Mouse (Mus musculus): ENCODE results near the gene C2cd5.
"Not testable (repeated sequence)": the region's sequence is repeated elsewhere in the genome, so short reads cannot be mapped to it uniquely, and the experiment has no call there.

C2cd5 gene

DNA sequence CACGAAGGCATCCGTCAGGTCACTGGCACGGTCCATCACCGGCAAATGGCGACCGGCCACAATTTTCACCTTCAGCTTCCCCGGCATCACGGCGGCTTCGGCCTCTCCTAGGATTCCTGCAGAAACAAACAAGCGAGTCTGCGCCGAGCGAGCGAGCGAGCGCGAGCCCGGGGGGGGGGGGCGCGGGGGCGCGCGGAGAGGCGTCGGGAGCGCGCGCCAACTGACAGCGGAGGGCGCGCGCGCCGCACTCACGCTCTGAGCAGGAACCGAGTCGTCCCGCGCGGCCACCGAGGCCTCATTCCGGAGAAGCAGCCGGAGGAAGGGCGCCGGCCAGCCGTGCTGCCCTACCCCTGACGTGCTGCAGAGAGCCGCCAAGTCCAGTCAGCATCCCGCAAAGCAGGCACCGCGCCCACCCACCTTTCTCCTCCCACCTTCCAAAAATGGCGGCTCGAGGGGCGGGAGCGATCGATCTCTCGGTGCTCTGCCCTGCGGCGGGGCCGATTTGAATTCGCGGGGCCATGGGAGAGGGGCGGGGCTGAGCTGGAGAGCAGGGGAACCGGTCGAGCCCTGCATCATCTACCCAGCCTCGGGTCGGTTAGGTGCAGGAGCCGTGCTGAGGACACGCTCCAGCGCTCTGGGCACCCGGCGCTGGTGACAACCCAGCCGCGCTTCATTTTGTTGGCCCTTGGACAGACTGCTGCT, at the start of gene C2cd5:
Gene C2cd5 (minus strand): TSS at position 461 of the 702 bp plus-strand sequence.
- H3K27me3 ChIP-seq (ENCODE audit: control insufficient read depth, insufficient read depth, low read length, poor library complexity, severe bottlenecking) = no peaks in the 10 kb centered on the region
- H3K36me3 ChIP-seq (ENCODE audit: control insufficient read depth, insufficient read depth, low read length, poor library complexity, severe bottlenecking) = peaks cover 5% of the 10 kb centered on the region; the same call in 1 of the 2 replicates
- DNase-seq (ENCODE audit: low read depth, low spot score) = peak; percentile 95

DNA sequence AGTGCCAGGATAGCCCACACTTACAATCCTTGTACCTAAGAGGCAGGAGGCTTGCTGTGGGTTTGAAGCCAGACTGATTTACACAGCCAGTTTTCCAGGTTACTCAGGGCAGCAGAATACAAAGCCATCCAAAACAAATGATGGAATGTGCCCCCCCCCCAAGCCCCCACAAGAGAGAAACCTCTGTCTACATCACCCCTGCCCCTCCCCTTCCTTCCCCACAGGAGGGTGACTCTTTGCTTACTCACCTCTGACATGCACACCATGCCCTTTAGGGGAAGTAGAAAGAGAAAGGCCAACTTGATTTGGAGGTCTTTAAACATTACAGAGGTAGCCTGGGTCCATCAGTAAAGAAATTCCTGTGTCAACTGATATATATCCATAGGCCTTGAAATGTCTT, 48.9 kb upstream of the C2cd5 start:
- Histone ChIP-seq H3K36me3 (ENCODE audit: control insufficient read depth, insufficient read depth, low read length, poor library complexity, severe bottlenecking) (no peaks in the 10 kb centered on the region), H3K27me3 (ENCODE audit: control insufficient read depth, insufficient read depth, low read length, poor library complexity, severe bottlenecking) (no peaks in the 10 kb centered on the region)
- DNase-seq (ENCODE audit: low read depth, low spot score) = peak; percentile 53

DNA sequence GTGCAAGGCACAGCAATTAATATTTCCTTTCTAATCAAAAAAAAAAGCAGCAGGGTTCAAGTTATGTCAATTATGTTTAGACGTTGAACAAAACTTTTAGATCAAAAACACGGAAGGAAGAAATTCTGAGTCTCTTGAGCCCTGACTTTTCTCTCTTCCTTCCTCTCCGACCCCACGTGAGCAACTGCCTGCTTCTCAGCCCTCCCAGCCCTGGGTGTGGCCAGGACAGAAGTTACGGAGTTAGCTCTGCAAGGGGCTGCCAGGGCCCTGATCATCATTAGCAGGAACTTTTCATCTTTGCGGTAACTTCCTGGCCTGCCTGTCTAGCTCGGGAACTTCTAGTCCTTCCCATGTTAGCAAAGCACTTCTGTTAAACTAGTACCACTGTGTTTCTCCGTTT, 46.8 kb upstream of the C2cd5 start:
- Histone ChIP-seq H3K36me3 (ENCODE audit: control insufficient read depth, insufficient read depth, low read length, poor library complexity, severe bottlenecking) (no peaks in the 10 kb centered on the region), H3K27me3 (ENCODE audit: control insufficient read depth, insufficient read depth, low read length, poor library complexity, severe bottlenecking) (no peaks in the 10 kb centered on the region)
- peak; percentile 82 for DNase-seq (ENCODE audit: low read depth, low spot score)

DNA sequence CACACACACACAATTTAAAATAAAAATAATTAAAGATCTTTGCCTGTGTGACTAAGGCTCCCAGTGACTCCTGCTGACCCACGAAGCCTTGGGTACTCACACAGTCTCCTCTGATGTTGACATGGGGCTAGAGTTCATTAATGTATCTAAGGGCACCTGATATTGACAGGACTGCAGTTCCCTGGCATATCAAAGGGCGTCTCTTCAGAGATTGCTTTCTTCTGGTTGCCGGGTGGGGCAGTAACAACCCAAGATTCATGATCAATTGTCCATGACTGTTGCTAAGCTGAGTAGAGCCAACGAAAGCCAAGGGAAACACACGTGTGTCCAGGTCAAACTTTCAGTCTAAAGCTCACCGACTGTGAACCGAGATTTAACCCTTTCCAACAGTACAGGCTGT, 45.1 kb upstream of the C2cd5 start:
- H3K27me3 ChIP-seq (ENCODE audit: control insufficient read depth, insufficient read depth, low read length, poor library complexity, severe bottlenecking) = no peaks in the 10 kb centered on the region

DNA sequence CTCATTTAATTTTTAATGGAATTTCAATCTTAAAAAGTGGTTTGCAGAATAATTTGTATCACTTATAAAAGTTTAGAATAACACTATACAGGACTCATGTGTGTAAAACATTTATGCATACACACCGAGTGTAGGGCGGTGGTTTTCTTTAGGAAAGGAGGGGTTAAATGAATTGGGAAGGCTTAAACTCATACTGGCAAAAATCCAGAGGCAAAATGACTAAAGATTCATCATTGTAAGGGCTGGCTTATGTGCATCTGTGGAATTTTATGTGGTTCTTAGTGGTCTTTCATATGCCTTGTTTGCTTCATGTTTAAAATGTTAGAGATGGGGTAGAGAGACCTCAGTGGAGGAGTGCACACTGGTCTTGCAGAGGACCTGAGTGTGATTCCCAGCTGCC, 44.6 kb upstream of the C2cd5 start:
- no peak for DNase-seq (ENCODE audit: low read depth, low spot score)
- Histone ChIP-seq H3K27me3 (ENCODE audit: control insufficient read depth, insufficient read depth, low read length, poor library complexity, severe bottlenecking) (no peaks in the 10 kb centered on the region), H3K36me3 (ENCODE audit: control insufficient read depth, insufficient read depth, low read length, poor library complexity, severe bottlenecking) (no peaks in the 10 kb centered on the region)

More for the DNA sequence above, 45.1 kb upstream of the C2cd5 start:
- DNase-seq (ENCODE audit: low read depth, low spot score) = peak; percentile 88
- H3K36me3 ChIP-seq (ENCODE audit: control insufficient read depth, insufficient read depth, low read length, poor library complexity, severe bottlenecking) = no peaks in the 10 kb centered on the region

DNA sequence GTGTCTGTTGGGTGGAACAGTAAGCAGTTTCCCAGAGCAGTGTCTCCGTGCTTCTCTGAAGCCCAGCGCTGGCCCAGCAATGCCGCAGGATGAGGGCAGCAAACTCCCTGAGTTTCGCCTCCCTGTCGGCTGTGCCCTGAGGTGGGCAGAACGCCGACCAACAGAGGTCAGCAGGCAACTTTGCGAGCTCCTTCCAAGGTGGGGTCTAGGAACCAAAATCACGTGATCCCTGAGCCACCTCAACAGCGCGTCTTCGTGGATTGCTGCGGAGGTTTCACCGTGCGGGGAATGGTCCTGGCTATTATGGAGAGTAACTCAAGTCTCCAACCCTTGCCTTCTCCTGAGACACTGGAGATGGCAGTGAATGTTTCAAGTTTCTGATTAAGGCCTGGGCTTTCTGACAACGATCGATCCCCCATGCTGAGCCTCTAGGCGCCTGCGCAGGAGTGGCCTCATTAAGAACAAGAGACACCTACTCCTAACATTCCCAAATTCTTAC, 43.9 kb upstream of the C2cd5 start:
- Histone ChIP-seq H3K36me3 (ENCODE audit: control insufficient read depth, insufficient read depth, low read length, poor library complexity, severe bottlenecking) (no peaks in the 10 kb centered on the region), H3K27me3 (ENCODE audit: control insufficient read depth, insufficient read depth, low read length, poor library complexity, severe bottlenecking) (no peaks in the 10 kb centered on the region)
- DNase-seq (ENCODE audit: low read depth, low spot score) = no peak

DNA sequence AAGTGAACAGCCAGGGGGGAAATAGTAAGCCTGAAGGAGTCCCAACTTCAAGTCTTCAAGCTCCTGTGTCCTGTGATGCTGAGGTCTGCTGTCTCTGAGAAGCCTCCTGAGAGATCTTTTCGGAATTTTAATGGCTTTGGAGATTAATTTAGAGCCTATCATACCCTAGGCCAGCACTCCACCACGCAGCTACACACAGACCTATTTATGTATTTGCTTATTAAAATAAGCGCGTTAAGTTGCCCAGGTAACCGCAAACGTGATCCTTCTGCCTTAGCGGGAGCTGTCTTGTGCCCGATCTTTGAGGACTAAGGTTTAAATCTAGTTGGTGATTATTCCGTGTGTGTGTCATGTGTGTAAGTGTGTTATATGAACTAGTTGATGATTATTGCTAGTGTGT, 43.4 kb upstream of the C2cd5 start:
- Histone ChIP-seq H3K36me3 (ENCODE audit: control insufficient read depth, insufficient read depth, low read length, poor library complexity, severe bottlenecking) (no peaks in the 10 kb centered on the region), H3K27me3 (ENCODE audit: control insufficient read depth, insufficient read depth, low read length, poor library complexity, severe bottlenecking) (no peaks in the 10 kb centered on the region)
- DNase-seq (ENCODE audit: low read depth, low spot score) = no peak

DNA sequence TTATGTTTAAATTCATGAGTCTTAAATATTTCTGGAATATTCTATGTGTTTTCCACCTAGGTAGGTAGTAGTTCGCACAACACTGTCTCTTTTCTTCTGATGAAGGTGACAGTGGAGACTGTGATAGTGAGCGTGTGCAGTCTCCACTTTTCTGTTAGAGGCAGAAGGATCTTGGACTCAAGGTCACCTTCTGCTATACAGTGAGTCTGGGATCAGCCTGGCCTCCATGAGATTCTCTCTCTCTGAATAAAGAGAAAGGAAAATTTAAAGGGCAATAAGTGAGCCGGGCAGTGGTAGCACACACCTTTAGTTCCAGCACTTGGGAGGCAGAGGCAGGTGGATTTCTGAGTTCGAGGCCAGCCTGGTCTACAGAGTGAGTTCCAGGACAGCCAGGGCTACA, 42.9 kb upstream of the C2cd5 start:
- Histone ChIP-seq H3K36me3 (ENCODE audit: control insufficient read depth, insufficient read depth, low read length, poor library complexity, severe bottlenecking) (no peaks in the 10 kb centered on the region), H3K27me3 (ENCODE audit: control insufficient read depth, insufficient read depth, low read length, poor library complexity, severe bottlenecking) (no peaks in the 10 kb centered on the region)
- no peak for DNase-seq (ENCODE audit: low read depth, low spot score)

DNA sequence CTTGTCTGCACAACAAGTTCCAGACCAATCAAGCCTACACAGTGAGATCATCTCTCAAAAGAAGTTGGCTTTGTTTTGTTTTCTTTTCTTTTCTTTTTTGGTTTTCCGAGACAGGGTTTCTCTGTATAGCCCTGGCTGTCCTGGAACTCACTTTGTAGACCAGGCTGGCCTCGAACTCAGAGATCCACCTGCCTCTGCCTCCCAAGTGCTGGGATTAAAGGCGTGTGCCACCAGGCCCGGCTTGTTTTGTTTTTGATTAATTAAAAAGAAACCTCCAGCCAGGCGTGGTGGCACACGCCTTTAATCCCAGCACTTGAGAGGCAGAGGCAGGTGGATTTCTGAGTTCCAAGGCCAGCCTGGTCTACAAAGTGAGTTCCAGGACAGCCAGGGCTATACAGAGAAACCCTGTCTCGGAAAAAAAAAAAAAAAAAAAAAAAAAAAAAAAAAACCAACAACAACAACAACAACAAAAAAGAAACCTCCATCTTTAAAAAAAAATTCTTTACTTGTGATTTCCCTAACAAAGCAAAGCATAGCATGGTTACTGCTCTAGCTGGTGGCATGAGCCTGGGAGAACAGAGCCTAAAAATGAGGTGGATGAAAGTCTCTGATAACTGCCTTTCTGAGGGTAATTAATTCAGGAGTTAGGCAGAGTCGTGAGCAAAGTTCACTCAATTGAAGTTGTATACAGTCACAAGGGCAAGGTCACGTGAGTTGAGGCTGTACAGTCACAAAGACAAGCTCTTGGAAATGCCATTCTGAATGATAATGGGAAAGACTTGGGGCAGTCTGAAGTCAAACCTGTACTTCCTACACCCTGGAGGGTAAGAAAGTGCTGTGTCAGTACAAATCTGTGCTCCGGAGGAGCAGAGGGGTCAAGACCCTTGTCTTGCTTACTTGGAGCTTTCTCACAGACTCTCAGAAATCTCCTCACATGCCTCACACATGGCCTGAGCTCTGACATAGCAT, 42.0 kb upstream of the C2cd5 start:
- DNase-seq (ENCODE audit: low read depth, low spot score); H3K36me3 ChIP-seq (ENCODE audit: control insufficient read depth, insufficient read depth, low read length, poor library complexity, severe bottlenecking); H3K27me3 ChIP-seq (ENCODE audit: control insufficient read depth, insufficient read depth, low read length, poor library complexity, severe bottlenecking): not testable (repeated sequence)

DNA sequence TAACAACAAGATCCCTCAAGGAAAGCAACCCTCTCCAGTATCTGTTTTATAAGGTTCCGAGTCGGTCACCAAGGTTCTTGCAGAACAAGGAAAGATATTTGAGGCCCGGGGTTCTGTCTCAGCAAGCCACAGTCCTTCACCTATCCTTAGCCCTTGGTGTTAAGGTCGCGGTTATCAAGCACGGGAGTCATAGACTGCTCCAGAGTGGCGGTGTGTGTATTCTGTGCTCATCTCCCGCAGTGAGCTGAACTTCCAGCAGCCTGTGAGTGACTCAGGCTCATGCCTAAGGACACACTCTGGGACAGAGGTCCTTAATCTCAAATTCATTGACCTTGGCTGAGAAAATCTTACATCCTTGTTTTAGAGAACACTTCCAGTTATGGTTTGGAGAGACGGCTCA, 40.9 kb upstream of the C2cd5 start:
- DNase-seq (ENCODE audit: low read depth, low spot score) = no peak
- Histone ChIP-seq H3K36me3 (ENCODE audit: control insufficient read depth, insufficient read depth, low read length, poor library complexity, severe bottlenecking) (no peaks in the 10 kb centered on the region), H3K27me3 (ENCODE audit: control insufficient read depth, insufficient read depth, low read length, poor library complexity, severe bottlenecking) (no peaks in the 10 kb centered on the region)

DNA sequence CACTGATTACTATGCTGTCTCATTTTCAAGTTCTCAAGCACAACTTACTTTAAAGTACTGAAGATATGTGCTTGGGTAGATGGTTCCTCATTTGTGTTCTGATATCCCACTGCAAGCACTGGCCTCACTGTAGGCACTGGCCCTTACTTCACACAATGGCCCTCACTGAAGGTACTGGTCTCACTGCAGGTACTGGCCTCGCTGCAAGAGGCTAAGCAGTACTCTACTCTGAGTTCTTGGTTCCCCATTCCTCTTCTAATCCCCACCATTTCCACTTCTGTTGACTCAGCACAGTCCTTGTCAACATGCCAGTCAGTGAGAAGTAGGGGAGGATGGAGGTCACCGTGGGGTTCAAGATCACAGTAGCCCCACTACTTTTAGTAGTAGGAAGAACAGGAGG, 39.5 kb upstream of the C2cd5 start:
- no peaks in the 10 kb centered on the region for H3K27me3 ChIP-seq (ENCODE audit: control insufficient read depth, insufficient read depth, low read length, poor library complexity, severe bottlenecking)
- no peaks in the 10 kb centered on the region for H3K36me3 ChIP-seq (ENCODE audit: control insufficient read depth, insufficient read depth, low read length, poor library complexity, severe bottlenecking)
- no peak for DNase-seq (ENCODE audit: low read depth, low spot score)

DNA sequence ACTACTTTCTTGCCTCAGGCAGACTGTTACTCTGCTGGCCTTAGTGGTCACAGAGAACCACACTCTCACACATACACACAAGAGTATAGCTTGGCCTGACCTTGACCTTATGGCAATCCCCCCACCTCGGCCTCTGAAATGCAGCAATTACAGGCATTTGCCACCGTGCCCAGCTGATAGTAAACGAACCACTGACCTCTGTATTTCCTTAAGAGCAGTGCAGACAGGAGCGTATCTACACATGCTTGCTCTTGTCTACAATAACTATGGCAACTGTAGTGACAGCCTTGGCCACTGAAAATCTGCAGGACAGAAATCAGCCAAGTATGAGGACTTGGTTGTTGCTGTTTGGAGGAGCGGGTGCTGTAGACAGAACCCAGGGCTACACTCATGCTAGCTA, 37.4 kb upstream of the C2cd5 start:
- Histone ChIP-seq H3K36me3 (ENCODE audit: control insufficient read depth, insufficient read depth, low read length, poor library complexity, severe bottlenecking) (no peaks in the 10 kb centered on the region), H3K27me3 (ENCODE audit: control insufficient read depth, insufficient read depth, low read length, poor library complexity, severe bottlenecking) (no peaks in the 10 kb centered on the region)
- DNase-seq (ENCODE audit: low read depth, low spot score) = no peak

DNA sequence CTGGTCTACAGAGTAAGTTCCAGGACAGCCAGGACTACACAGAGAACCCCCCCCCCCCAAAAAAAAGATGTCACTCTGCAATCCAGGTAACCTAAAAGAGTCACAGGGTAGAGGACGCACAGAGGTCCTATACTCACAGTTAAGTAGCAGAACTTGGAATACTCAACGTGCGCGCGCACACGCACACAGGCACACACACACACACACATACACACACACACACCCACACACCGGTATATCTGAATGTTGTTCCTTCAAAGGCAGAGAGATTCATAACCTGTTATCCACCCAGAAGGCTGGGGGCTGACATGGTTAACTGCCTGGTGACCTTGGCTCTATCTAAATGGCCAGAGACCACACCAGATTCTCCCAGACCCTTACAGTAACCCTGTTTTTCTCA, 36.7 kb upstream of the C2cd5 start:
- H3K36me3 ChIP-seq (ENCODE audit: control insufficient read depth, insufficient read depth, low read length, poor library complexity, severe bottlenecking) = no peaks in the 10 kb centered on the region
- no peaks in the 10 kb centered on the region for H3K27me3 ChIP-seq (ENCODE audit: control insufficient read depth, insufficient read depth, low read length, poor library complexity, severe bottlenecking)
- no peak for DNase-seq (ENCODE audit: low read depth, low spot score)

DNA sequence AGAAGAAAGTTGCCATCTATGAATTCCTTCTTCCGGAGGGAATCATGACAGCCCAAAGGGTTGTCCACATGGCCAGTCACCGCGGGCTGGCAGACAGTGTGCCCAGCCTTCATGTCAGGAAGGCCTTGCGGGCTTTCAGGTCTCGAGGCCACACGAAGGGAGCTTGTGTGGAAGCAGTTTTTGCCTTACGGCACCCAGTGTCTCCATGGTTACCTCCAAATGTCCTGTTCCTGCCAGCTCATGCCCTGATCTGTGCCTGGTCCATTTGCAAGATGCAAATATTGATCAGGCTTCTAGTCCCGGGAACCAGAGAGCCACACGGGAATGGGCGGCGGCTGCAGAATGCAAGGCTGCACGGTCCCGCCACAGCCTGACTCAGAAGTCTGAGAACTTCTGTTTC, 35.2 kb upstream of the C2cd5 start:
- DNase-seq (ENCODE audit: low read depth, low spot score) = no peak
- Histone ChIP-seq H3K36me3 (ENCODE audit: control insufficient read depth, insufficient read depth, low read length, poor library complexity, severe bottlenecking) (no peaks in the 10 kb centered on the region), H3K27me3 (ENCODE audit: control insufficient read depth, insufficient read depth, low read length, poor library complexity, severe bottlenecking) (no peaks in the 10 kb centered on the region)

DNA sequence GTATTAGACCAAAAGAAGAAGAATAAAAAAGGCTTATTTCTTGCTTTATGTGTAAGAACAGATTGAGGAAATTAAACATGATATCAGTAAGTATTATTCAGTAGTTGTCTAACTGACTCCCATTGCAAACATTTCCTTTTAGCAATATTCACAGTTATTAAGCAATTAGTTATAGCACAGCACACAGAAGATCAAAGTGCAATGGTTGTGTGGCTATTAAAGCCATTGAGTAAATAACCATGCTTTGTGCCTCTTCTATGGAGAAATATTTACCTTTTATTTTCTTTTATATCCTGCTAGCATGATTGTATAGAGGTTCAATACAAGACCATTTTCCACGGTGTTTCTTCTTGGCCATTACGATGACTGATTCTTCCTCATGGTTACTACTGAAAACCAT, 33.2 kb upstream of the C2cd5 start:
- Histone ChIP-seq H3K27me3 (ENCODE audit: control insufficient read depth, insufficient read depth, low read length, poor library complexity, severe bottlenecking) (no peaks in the 10 kb centered on the region), H3K36me3 (ENCODE audit: control insufficient read depth, insufficient read depth, low read length, poor library complexity, severe bottlenecking) (no peaks in the 10 kb centered on the region)
- no peak for DNase-seq (ENCODE audit: low read depth, low spot score)
